Comparison of ENCODE assay signal across 16 mouse cellular contexts in the genomic region with DNA sequence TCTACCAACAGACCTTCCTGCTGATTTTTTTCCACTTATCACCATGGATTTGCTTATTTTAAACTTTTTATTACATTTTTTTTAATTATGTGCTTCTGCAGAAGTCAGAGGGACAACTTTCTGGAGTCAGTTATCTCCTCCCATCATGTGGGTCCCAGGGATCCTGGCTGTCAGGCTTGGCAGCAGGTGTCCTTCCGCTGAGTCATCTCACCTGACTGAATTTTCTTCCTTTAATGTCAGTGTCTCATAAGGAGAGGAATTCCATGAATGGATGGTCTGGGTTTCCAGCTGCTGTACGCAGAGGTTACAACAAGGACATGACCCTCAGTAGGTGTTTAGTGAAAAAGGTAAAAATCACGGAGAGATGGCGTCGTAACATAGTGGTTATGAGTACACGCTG.
"Had no signal": no experiment of that assay in that cellular context is flagged by ENCODE, and none has a peak within 500 bp of the region (broad histone marks: within the 10 kb centered on the region; RNA-seq: fewer than 3 reads in every experiment).

No protein-coding gene starts in this region.

- DNase-seq: retina, postnatal 1 day; right cerebral cortex, adult 18-20 months; right cerebral cortex, postnatal 14 days; right cerebral cortex, postnatal 25 days; right cerebral cortex, postnatal 4 days; spleen, adult 18-20 months; thymus, adult 18-20 months; thymus, adult 2 months; thymus, postnatal 14 days; thymus, postnatal 25 days; thymus, postnatal 36 days; thymus, postnatal 4 days had no signal

- H3K4me1 ChIP-seq: neural tube, embryonic 13.5 days; neural tube, embryonic 15.5 days; stomach, embryonic 15.5 days had no signal

- H3K9me3 ChIP-seq: neural tube, embryonic 13.5 days; neural tube, embryonic 15.5 days; stomach, embryonic 15.5 days had no signal

- H3K9ac ChIP-seq: neural tube, embryonic 13.5 days; neural tube, embryonic 15.5 days; stomach, embryonic 15.5 days had no signal

- H3K4me3 ChIP-seq: neural tube, embryonic 13.5 days; neural tube, embryonic 15.5 days; stomach, embryonic 15.5 days had no signal

- H3K27me3 ChIP-seq: neural tube, embryonic 15.5 days; stomach, embryonic 15.5 days had no signal

- H3K27ac ChIP-seq: neural tube, embryonic 13.5 days; neural tube, embryonic 15.5 days; stomach, embryonic 15.5 days; stomach, postnatal 0 days had no signal

- H3K36me3 ChIP-seq: neural tube, embryonic 13.5 days; neural tube, embryonic 15.5 days; stomach, embryonic 15.5 days had no signal
